Mouse (Mus musculus) kidney, embryonic 14.5 days (tissue): Measurements from ENCODE around the gene Gm5678. TPM values are rescaled to one million over a fixed set of nuclear protein-coding genes. Genes with fewer than 3 reads are reported as not detected.
A peak's percentile ranks its signal among the peaks of the same experiment; 100 is the strongest.

Experiments
- ATAC-seq: fragments of 200-750 bp; cut with Nextera tagmentation; 2 replicates; pipeline ENCODE4 v1.8.0; 2017; ENCODE audit warnings: moderate number of reproducible peaks, mild to moderate bottlenecking, moderate TSS enrichment, moderate library complexity; ENCODE audit not compliant: low FRiP score, low TSS enrichment
- H3K27ac ChIP-seq: fragments of 300-500 bp; sonication (generic); 2 replicates; pipeline ENCODE4 v1.5.1; 2014; ENCODE audit warnings: low read depth, mild to moderate bottlenecking, low read length, moderate library complexity, mixed read lengths
- H3K27me3 ChIP-seq: fragments of 300-500 bp; sonication (generic); 2 replicates; pipeline ENCODE4 v1.6.1; 2014; ENCODE audit warnings: mild to moderate bottlenecking, low read length; ENCODE audit not compliant: control insufficient read depth, insufficient read depth
- H3K36me3 ChIP-seq: fragments of 300-500 bp; sonication (generic); 2 replicates; pipeline ENCODE4 v1.6.1; 2014; ENCODE audit warnings: low read length, mixed read lengths; ENCODE audit not compliant: control insufficient read depth, insufficient read depth
- H3K4me1 ChIP-seq: fragments of 300-500 bp; sonication (generic); 2 replicates; pipeline ENCODE4 v1.6.1; 2014; ENCODE audit warnings: low read length, mixed read lengths; ENCODE audit not compliant: control insufficient read depth, insufficient read depth
- H3K4me2 ChIP-seq: fragments of 300-500 bp; sonication (generic); replicated peaks from 2 replicates; pipeline ENCODE4 v1.6.1; 2014; ENCODE audit warnings: low read depth, mild to moderate bottlenecking, low read length
- H3K4me3 ChIP-seq: fragments of 300-500 bp; sonication (generic); 2 replicates; pipeline ENCODE4 v1.5.1; 2014; ENCODE audit warnings: mild to moderate bottlenecking, low read length
- H3K9ac ChIP-seq: fragments of 300-500 bp; sonication (generic); 2 replicates; pipeline ENCODE4 v1.6.1; 2014; ENCODE audit warnings: low read depth, mild to moderate bottlenecking, low read length, moderate library complexity
- H3K9me3 ChIP-seq: fragments of 300-500 bp; sonication (generic); 2 replicates; pipeline ENCODE4 v1.6.1; 2016; ENCODE audit warnings: low read length; ENCODE audit not compliant: control insufficient read depth
- WGBS: fragments of 180-500 bp; shearing (Covaris S2); extraction: QIAGEN DNeasy Blood & Tissue Kit; methylation state at CpG from one replicate; pipeline ENCODE4 v1.1.7; 2014; 5-methylcytosine and 5-hydroxymethylcytosine counted together
- polyA plus RNA-seq: library from polyadenylated mRNA; unstranded; fragments of >200 nt; fragmentation: Nextera tagmentation; extraction: Ambion mirVana; gene quantifications from 2 replicates; pipeline ENCODE4 v1.2.1, GENCODE M21; 2014

Gene Gm5678
- not detected in 2 replicates for polyA plus RNA-seq

GRCm38 (mm10) chr16:93627761-93628400 lies at the start of gene Gm5678:
Gene Gm5678 (plus strand): TSS chr16:93628097.
- Histone ChIP-seq H3K4me3 (no peak within 1 kb of the TSS), H3K4me2 (no peak within 1 kb of the TSS), H3K9ac (no peak within 1 kb of the TSS), H3K27me3 (no peaks in the 10 kb centered on the region), H3K9me3 (no peaks in the 10 kb centered on the region), H3K27ac (no peak within 1 kb of the TSS), H3K4me1 (no peaks in the 10 kb centered on the region), H3K36me3 (no peaks in the 10 kb centered on the region)
- no peak for ATAC-seq
- 80% methylated on average over 23 of the region's 23 CpGs for WGBS

- Histone ChIP-seq H3K9ac (no peak overlapping the region), H3K9me3 (no peaks in the 10 kb centered on the region), H3K4me2 (no peak overlapping the region), H3K27me3 (no peaks in the 10 kb centered on the region), H3K4me1 (peaks cover 10% of the 10 kb centered on the region; the same call in 1 of the 2 replicates), H3K36me3 (no peaks in the 10 kb centered on the region), H3K4me3 (no peak overlapping the region), H3K27ac (no peak overlapping the region)
- ATAC-seq = no peak
- WGBS = 91% methylated on average over 8 of the region's 8 CpGs
Measured at GRCm38 (mm10) chr16:93578346-93579005, 49.4 kb upstream of the Gm5678 start.

GRCm38 (mm10) chr16:93581125-93581524 lies 46.8 kb upstream of the Gm5678 start:
- H3K36me3 ChIP-seq = peaks cover 5% of the 10 kb centered on the region; the same call in 1 of the 2 replicates
- no peak overlapping the region for H3K4me3 ChIP-seq
- 0 out of 2 replicates have a peak, but pooled peaks cover 3% of the 10 kb centered on the region for H3K4me1 ChIP-seq
- H3K4me2 ChIP-seq = no peak overlapping the region
- H3K27ac ChIP-seq = no peak overlapping the region
- H3K9me3 ChIP-seq = no peaks in the 10 kb centered on the region
- H3K27me3 ChIP-seq = no peaks in the 10 kb centered on the region
- WGBS = 47% methylated on average over 6 of the region's 6 CpGs
- no peak overlapping the region for H3K9ac ChIP-seq
- no peak for ATAC-seq

- Histone ChIP-seq H3K36me3 (peaks cover 13% of the 10 kb centered on the region; the same call in 1 of the 2 replicates), H3K4me3 (no peak overlapping the region), H3K4me1 (0 out of 2 replicates have a peak, but pooled peaks cover 3% of the 10 kb centered on the region), H3K9me3 (no peaks in the 10 kb centered on the region), H3K27ac (no peak overlapping the region), H3K27me3 (no peaks in the 10 kb centered on the region), H3K4me2 (no peak overlapping the region), H3K9ac (no peak overlapping the region)
- peak; percentile 17; the same call in 1 of the 2 replicates for ATAC-seq
- WGBS = 72% methylated on average over 24 of the region's 24 CpGs
Measured at GRCm38 (mm10) chr16:93584976-93585702, 42.8 kb upstream of the Gm5678 start.

GRCm38 (mm10) chr16:93585703-93586205 lies 42.1 kb upstream of the Gm5678 start:
- 0 out of 2 replicates have a peak, but pooled peaks have one; percentile 48 for ATAC-seq
- Histone ChIP-seq H3K9ac (no peak overlapping the region), H3K36me3 (peaks cover 18% of the 10 kb centered on the region; the same call in 1 of the 2 replicates), H3K4me2 (no peak overlapping the region), H3K27me3 (no peaks in the 10 kb centered on the region), H3K9me3 (no peaks in the 10 kb centered on the region), H3K4me3 (no peak overlapping the region), H3K4me1 (0 out of 2 replicates have a peak, but pooled peaks cover 3% of the 10 kb centered on the region), H3K27ac (no peak overlapping the region)
- WGBS = 82% methylated on average over 9 of the region's 9 CpGs

- Histone ChIP-seq H3K36me3 (peaks cover 19% of the 10 kb centered on the region; the same call in 1 of the 2 replicates), H3K27me3 (no peaks in the 10 kb centered on the region), H3K9ac (no peak overlapping the region), H3K4me3 (no peak overlapping the region), H3K27ac (no peak overlapping the region), H3K4me1 (0 out of 2 replicates have a peak, but pooled peaks cover 3% of the 10 kb centered on the region), H3K4me2 (no peak overlapping the region), H3K9me3 (no peaks in the 10 kb centered on the region)
- 0 out of 2 replicates have a peak, but pooled peaks have one; percentile 34 for ATAC-seq
- 77% methylated on average over 8 of the region's 8 CpGs for WGBS
Measured at GRCm38 (mm10) chr16:93586382-93586781, 41.5 kb upstream of the Gm5678 start.

GRCm38 (mm10) chr16:93588281-93588680 lies 39.6 kb upstream of the Gm5678 start:
- H3K4me1 ChIP-seq = 0 out of 2 replicates have a peak, but pooled peaks cover 3% of the 10 kb centered on the region
- H3K9ac ChIP-seq = no peak overlapping the region
- no peak overlapping the region for H3K4me3 ChIP-seq
- ATAC-seq = no peak
- H3K36me3 ChIP-seq = peaks cover 19% of the 10 kb centered on the region; the same call in 1 of the 2 replicates
- WGBS = 79% methylated on average over 4 of the region's 4 CpGs
- no peak overlapping the region for H3K4me2 ChIP-seq
- no peaks in the 10 kb centered on the region for H3K9me3 ChIP-seq
- H3K27ac ChIP-seq = no peak overlapping the region
- no peaks in the 10 kb centered on the region for H3K27me3 ChIP-seq

GRCm38 (mm10) chr16:93590915-93591314 lies 37.0 kb upstream of the Gm5678 start:
- Histone ChIP-seq H3K4me1 (no peaks in the 10 kb centered on the region), H3K4me3 (no peak overlapping the region), H3K9me3 (no peaks in the 10 kb centered on the region), H3K36me3 (peaks cover 15% of the 10 kb centered on the region; the same call in 1 of the 2 replicates), H3K27ac (no peak overlapping the region), H3K27me3 (no peaks in the 10 kb centered on the region), H3K9ac (no peak overlapping the region), H3K4me2 (no peak overlapping the region)
- no peak for ATAC-seq
- 94% methylated on average over 15 of the region's 15 CpGs for WGBS
